Mouse (Mus musculus) left cerebral cortex, postnatal 4 days (tissue): ENCODE data around the gene Trnau1ap. TPM values are rescaled to one million over a fixed set of nuclear protein-coding genes. Genes with fewer than 3 reads are reported as not detected.
"Not testable (repeated sequence)": the region's sequence is repeated elsewhere in the genome, so short reads cannot be mapped to it uniquely, and the experiment has no call there.

Source experiments
- DNase-seq: peaks from one replicate; pipeline ENCODE4 v3.0.0-alpha.2; 2022
- intact Hi-C: fragments of 180-260 bp; cut with DNase I; formaldehyde crosslinking; loops from one replicate; pipeline ENCODE4 v1.15.1; 2025
- total RNA-seq, 2 experiments: library from RNA; stranded (reverse); gene quantifications; 2 replicates each; pipeline ENCODE4 v1.2.3; 2021

Gene Trnau1ap
- total RNA-seq, 2 experiments from 2014 or later: 40.9 to 47.2 TPM

DNA sequence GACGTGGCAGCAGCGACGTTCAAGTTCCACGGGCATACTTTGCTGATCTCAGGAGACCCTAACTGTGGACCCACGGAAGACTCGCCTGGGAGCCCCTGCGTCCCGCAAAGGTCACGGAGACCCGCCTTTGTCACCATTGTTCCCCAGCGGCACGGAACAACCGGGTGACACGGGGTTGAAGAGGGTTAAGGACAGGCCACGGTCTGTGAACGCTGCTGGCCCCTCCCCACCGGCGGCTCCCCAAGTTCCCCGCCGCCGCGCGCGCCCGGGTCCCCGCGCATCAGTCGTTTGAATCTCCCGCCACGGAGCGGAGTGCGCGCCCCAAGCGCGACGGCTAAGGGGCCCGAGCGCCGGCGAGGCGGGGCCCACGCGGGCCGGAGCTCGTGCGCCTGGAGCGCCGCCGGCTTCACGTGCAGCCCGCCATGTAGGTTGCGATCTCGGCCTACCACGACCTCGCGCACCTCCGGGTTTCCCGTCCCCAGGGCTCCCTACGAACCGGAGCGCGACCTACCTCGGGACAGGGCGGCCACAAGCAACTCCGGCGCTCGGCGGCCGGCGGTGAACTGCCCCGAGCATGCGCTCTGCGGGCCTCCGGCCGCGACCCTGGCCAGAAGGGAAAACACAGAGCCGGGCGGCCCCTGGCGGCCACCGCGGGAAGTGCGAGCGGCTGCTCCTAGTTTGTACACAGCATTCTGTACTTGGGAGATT is 16.0 kb upstream of the Trnau1ap start:
- intact Hi-C loops: loop anchor here (10.0 kb wide), 1 partner anchor 50 kb away; no protein-coding TSS in a partner anchor
- peak; percentile 97 for DNase-seq

DNA sequence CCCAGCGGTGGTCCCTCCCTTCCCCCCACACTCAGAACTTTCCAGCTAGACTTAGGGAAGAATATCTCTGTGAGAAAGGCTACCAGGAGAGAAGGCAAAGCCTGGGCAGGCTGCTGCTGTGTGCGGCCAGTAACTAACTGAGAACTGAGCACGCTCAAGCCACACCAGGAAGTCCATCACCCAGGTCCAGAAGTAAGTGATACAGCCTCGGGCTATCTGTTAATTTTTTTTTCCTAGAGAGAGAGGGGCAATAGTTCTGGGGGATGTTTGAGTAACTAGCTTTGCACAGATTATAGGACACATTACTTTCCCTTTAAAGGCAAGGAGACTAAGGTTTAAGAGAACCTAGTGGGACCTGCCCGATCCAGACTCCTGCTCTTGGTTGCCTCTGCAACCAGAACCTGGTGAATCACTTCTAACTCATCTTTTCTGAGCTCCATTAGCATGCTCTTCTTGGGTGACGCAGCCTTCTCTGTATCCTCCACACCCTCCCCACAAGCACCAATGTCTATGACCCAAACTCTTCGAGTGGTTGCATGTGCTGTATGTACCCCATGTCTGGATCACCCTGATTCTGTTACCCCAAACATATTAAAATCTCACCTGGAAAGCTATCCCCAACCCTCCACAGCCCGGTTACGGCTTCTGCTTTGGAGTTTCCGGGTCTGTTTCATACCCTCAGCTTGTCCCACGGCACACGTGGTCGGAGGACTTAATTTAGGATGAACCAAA is 15.2 kb upstream of the Trnau1ap start:
- intact Hi-C loops: loop anchor here (10.0 kb wide), 1 partner anchor 50 kb away; no protein-coding TSS in a partner anchor
- no peak for DNase-seq

DNA sequence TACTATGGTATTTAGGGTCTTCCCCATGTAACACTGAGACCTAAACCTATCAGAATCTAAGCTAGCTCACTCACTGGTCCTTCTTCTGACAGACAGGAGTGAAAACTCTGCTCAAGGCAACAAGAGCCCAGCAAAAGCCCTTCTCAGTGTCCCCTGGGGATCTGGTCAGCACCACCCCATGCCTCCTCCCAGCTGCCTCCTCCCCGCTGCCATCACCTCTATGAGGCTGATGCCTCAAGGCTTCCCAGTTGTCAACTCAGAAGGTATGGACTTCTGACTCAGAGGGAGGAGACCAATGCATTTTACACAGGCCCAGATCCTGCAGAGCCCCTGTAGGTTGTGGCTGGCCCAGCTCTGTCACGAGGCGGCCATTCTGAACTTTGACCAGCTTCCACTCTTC is 12.1 kb upstream of the Trnau1ap start:
- intact Hi-C loops: loop anchor here (10.0 kb wide), 1 partner anchor 47 kb away; no protein-coding TSS in a partner anchor

DNA sequence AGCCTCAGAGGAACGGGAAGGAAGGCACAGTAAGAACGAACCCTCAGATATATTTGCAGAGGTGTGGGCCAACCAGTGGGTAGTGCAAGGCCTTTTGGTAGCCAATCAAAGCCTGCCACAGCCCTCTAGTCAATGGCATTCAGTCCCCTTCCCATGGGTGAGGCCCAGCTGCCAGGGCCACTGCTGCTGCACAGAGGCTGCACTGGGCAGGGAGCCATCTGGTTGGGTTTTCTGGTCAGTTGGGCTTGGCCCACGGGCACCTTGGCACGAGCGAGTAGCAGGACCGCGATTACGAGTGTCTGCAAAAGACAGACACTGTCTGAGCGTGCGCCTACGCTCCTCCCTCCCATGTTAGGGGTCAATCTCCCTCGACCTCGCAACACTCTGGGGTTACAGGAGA is 9.6 kb upstream of the Trnau1ap start:
- DNase-seq: peak; percentile 87
- intact Hi-C loops: no loop called here

More for the DNA sequence above, 12.1 kb upstream of the Trnau1ap start:
- no peak for DNase-seq

DNA sequence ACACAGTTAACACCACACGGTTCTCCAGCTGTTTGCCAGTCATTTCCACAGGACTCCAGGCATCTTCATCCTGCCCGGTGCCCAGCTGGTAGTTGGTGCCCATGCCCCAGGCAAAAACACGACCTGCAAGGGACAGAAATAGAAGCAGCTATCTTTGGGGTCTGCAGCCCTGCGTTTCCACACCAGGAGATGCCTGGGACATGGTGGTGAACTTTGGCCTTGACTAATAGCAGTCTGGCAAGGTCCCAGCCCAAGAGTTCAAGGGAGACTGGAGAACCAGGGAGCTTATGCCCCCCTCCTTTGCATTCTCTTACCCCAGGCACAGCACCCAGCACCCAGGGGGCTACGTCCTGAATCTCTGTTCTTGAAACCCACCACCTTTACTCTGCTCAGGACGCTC is 3.5 kb upstream of the Trnau1ap start:
- intact Hi-C loops: no loop called here
- no peak for DNase-seq

DNA sequence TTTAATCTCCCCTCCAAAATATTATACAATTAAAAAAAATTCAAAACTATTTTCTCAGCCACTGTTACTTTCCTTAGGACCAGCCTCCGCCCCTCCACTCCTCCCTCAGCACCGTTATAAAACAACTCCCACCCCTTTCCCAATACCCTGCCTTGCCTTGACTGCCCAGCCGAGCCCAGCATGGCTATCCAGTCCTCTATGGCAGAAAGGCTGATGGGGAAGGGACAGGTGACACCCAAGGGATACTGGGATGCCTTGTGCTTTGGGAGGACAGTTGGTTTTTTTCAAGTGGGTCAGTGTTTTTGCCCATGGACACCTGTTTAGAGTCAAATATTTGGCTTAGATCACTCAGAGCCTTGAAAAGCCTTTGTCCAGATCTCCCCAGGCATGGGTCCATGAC is 2.6 kb upstream of the Trnau1ap start:
- intact Hi-C loops: no loop called here

DNA sequence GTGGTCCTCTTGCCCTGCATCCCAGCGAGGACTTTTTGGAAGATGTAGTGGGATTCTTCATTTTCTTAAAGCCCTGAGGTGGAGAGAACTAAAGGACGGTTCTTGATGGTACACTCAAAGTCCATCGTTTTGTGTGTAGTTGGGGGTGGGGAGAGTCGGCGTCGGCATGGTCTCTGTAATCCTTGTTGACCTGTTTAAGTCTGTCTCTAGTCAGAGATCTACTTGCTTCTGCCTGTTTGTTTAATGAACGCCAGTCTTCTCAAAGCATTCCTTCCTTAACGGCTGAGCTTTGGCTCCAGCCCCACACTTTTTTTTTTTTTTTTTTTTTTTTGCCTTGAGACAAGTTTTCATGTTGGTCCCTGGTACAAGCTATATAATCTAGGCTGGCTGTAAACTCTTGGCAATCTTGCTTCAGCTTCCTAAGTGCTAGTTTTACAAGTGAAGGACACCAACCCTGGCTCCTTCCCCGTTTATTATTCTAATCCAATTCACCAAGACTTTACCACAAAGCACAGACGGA is 557 bp upstream of the Trnau1ap start:
- intact Hi-C loops: no loop called here
- no peak for DNase-seq

More for the DNA sequence above, 2.6 kb upstream of the Trnau1ap start:
- DNase-seq: no peak

DNA sequence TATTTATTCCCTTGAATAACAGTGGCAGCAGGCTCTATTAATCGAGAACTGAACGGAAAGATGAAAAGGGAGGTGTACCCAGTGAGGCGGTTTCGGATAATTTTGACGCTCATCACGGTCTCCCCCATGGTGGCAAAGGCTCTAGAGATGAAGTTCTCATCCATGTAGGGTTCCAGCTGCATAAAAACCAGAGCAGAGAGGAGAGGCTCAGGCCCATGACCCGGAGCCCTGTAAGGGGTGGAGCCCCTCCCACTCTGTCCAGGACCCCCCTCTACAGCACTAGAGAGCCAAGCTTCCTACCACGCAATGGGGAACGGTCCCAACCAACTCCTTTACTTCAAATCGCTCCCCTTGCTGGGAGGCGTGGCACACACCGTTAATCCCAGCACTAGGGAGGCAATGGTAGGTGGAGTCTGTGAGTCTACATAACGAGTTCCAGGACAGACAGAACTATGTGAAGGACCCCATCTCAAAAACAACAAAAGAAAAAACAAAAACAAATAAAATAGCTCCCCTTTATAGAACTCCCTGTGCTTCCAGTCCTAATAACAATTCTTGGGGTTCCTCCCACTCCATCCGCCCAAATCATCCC is 851 bp downstream of the Trnau1ap start:
- DNase-seq: no peak

DNA sequence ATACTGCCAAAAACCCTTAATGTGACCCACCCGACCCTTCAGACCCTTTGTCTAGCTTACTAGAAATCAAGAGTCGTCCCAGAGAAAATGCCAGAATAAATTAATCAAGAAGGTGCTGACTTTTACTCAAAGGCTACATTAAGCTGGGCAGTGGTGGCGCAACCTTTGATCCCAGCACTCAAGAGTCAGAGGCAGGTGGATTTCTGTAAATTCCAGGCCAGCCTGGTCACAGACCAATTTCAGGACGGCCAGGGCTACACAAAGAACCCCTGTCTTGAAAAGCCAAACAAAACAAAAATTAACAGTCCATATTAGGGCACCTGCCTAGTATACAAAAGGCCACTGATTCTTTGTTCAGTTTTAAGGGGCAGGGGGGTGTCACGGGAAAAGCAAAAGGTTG is 2.9 kb downstream of the Trnau1ap start:
- no peak for DNase-seq
- intact Hi-C loops: no loop called here

More for the DNA sequence above, 851 bp downstream of the Trnau1ap start:
- intact Hi-C loops: no loop called here

DNA sequence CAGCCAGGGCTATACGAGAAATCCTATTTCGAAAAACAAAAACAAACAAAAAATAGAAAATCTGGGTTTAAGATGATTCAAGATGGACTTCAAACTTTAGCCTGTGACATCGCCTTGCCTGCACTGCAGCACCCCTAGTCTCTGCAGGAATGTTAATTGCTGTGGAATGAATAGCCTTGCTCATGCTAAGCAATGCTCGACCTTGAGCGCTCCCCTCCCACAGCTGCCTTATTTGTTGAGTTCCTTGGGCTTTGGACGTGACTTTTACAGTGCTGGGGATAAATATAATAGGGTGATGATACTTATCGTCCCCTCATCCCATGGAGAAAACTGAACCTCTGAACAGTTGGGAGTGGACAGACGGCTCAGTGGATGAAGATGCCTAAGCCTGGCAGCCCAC is 13.6 kb downstream of the Trnau1ap start:
- DNase-seq: no peak
- intact Hi-C loops: no loop called here

DNA sequence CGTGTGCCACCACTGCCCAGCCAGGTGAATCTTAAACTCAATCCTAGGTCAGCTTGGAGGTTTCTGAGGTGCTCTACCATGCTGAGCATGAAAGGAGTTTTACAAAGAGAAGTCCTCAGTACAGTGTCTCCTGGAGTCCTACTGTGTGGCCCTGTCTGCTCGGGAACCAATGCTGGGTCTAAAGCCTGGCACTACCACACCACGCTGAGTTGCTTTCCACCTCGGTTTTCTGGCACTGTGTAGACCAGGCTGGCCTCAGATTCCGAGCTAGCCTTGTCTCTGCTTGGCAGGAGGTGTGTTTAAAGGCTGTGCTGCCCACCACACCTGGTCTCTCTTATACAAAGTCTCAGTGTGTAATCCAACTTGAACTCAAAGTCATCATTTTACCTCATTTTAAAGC is 16.7 kb downstream of the Trnau1ap start:
- intact Hi-C loops: no loop called here
- no peak for DNase-seq

DNA sequence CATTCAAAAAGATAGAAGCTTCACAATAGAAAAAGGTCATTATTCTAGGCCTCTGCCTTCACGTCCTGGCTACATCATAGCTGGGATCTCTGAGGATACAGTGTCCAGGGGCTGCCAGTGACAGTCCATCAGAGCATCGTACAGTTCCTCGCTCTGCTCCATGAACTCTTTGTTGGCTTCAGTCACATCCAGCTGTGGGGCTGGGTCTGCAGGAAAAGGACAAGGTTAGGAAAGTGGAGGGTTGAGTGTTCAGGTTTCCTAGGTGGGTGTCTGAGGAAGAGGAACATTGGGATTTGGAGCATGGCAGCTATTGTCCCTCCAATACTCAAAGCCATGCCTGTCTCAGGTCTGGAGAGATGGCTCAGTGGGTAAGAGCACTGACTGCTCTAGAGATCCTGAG is 17.5 kb downstream of the Trnau1ap start:
- intact Hi-C loops: no loop called here

DNA sequence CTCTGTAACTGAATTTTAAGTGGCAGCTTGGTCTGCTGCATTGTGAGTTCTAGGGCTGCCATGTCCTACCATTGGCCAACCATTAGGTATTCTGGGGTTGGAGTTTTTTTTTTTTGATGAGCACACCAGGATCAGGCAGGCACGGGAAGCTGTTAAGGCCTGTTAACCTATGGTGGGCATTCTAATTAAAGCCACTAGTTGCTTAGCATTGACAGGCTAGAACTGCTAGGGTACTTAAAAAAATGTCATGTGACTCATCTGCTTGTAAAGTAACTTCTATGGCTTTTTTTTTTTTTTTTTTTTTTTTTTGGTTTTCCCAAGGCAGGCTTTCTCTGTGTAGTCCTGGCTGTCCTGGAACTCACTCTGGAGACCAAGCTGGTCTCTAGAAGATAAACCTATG is 18.1 kb downstream of the Trnau1ap start:
- intact Hi-C loops: no loop called here
- no peak for DNase-seq

More for the DNA sequence above, 17.5 kb downstream of the Trnau1ap start:
- DNase-seq: no peak

DNA sequence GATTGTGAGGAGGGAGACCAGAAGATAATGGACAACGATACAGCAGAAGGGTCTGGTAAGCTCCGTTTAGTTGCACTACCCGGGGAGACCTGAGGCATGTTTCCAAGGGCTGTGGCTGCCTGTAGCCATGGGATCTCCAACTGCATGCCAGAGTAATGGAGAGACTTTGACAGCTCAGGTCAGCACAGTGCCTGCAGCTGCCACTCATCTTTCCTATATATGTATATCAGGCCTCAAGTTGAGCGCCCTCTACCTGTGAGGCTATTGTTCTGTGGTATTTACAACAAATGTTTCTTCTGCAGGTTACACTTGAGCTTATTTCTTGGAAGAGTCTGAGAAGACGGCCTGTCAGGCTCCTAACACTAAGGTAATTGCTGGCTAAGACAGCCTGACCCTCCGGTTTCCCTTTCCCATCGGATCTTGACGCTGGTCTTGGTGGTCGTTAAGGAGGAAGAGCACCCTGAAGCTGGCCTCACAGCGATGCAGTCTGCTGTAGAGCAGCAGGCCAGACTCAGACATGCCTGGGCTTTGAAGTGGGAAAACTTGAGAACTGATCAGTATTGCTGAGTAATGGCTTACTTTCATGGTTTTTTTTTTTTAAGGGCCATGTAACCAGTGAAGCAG is 19.4 kb downstream of the Trnau1ap start:
- intact Hi-C loops: no loop called here

DNA sequence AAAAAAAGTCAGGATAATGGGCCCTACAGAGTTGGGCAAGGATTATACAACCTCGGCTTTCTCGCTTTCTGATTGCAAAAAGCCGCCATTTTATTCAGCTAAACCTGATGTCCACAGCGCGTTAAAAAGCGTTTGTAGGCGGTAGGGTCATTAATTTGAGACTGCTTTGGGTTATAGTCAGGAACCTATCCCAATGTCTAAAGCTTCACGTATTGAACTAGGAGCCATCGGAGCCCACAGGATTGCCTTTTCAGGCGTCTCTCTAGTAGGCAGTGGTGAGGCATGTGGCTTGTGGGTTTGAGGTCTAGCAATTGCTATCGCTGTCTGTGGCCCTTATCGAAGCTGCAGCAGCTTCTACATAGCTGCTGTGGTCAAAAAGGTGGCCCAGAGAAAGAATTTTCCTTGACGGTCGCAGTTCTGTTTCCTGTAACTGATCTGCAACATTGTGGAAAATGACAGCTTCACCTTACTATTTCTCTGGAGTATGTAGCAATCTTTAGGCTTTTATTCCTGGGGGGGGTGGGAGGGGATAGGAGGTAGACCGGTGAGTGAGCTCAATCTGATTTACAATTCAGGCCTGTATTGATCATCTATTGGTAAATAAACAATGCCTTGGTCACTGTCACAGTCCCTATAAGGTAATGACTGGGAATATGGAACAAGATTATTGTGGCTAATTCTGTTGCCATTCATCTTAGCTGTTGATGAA is 20.0 kb downstream of the Trnau1ap start:
- no peak for DNase-seq
- intact Hi-C loops: no loop called here

More for the DNA sequence above, 19.4 kb downstream of the Trnau1ap start:
- DNase-seq: peak; percentile 40

DNA sequence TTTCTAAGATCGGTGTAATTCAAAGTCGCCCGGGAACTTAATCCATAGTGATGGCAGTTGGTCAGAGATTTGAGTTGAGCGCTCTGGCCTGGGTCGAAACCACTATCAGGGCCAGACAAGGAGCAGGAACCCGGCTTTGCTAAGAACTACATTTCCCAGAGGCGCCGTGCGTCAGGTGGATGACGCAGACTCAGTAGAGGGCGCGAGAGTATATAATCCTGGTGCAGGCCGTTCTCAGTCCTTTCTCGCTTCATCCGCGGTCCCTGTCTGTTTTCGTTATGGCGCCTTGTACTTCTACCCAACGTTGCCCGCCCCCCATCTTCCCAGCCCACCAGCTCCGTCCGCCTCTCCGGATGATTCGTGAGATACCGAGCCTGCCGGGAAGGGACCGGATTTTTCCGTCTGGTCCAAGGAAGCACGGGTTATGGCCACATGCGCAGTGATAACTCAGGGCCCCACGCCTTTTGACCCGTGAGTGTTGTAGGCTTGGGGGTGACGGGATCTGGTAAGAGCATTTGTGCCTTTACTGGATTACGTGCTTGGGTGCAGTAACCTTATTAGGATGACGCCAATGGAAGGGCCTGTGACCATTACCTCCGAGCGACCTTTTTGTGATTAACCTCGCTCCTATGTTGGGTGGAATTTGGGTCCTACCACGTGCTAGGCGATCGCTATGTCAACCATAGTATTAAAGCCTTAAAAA is 20.8 kb downstream of the Trnau1ap start:
- intact Hi-C loops: no loop called here
- DNase-seq: peak; percentile 92

DNA sequence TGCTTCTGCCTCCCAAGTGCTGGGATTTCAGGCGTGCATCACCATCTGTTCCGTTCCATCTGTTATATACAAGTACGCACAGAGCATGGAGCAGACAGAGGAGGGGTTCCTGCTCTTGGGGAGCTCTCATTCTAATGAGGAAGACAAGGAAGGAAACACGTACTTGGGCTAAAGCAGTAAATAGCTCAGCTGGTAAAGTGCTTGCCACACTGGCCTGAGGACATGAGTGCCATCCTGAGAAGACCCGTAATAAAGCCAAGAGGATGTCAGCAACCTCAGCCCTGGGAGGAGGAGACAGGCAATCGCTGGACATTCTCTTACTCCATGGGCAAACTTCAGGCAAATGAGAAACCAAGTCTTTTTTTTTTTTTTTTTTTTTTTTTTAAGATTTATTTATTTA is 23.3 kb downstream of the Trnau1ap start:
- intact Hi-C loops: no loop called here
- DNase-seq: no peak

DNA sequence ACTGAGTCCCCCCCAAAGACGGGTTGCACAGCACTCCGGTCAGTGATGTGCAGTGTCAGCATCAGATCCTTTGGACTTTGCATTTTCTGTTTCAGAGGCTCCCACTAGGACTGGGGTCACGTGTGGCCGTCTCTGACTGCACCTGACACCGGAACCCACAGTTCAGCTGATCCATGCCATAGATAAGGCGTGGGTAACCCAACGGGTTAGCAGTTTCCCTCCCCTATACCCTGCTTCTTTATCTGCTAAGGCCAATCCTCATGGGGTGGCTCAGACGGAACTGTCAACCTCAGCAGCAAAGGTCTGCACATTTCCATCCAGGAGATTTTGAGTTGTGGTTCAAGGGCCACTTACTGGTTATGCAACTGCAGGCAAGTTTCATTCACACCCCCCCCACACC is 24.1 kb downstream of the Trnau1ap start:
- intact Hi-C loops: no loop called here
- DNase-seq: no peak

DNA sequence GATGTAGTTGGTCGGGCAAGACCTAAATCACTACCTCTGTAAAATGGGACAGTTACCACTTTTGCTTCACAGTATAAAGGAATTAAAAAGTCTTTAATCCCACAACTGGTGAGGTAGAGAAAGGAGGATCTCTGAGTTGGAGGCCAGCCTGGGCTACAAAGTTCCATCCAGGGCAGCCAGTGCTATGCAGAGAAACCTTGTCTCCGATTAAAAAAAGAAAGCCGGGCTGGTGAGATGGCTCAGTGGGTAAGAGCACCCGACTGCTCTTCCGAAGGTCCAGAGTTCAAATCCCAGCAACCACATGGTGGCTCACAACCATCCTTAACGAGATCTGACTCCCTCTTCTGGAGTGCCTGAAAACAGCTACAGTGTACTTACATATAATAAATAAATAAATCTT is 25.9 kb downstream of the Trnau1ap start:
- intact Hi-C loops: not testable (repeated sequence)

More for the DNA sequence above, 25.9 kb downstream of the Trnau1ap start:
- DNase-seq: not testable (repeated sequence)
